Mouse (Mus musculus): ENCODE measurements around the gene Rbm47. TPM values are rescaled to one million over a fixed set of nuclear protein-coding genes. Genes with fewer than 3 reads are reported as not detected.

Gene Rbm47
- polyA plus RNA-seq (2015; fragmentation: Nextera tagmentation; extraction: Ambion mirVana): 3.3 and 3.5 TPM in 2 replicates

GRCm38 (mm10) chr5:66173018-66173417 is at the start of gene Rbm47:
TSS of gene Rbm47 (minus strand) at chr5:66173118.
- Histone ChIP-seq H3K4me2 (no peak within 1 kb of the TSS), H3K4me1 (0 out of 2 replicates have a peak, but pooled peaks cover 4% of the 10 kb centered on the region), H3K4me3 (no peak within 1 kb of the TSS), H3K27me3 (replicated peaks) (no peaks in the 10 kb centered on the region), H3K36me3 (replicated peaks) (no peaks in the 10 kb centered on the region), H3K9ac (no peak within 1 kb of the TSS), H3K9me3 (no peaks in the 10 kb centered on the region), H3K27ac (peak within 1 kb of the TSS; percentile 68)
- no peak for ATAC-seq (replicated peaks)
- 89% methylated on average over 2 of the region's 2 CpGs for WGBS

GRCm38 (mm10) chr5:66220620-66221019 is 47.7 kb upstream of the Rbm47 start:
- Histone ChIP-seq H3K36me3 (replicated peaks) (no peaks in the 10 kb centered on the region), H3K4me2 (no peak overlapping the region), H3K27ac (no peak overlapping the region), H3K27me3 (replicated peaks) (no peaks in the 10 kb centered on the region), H3K9me3 (no peaks in the 10 kb centered on the region), H3K9ac (no peak overlapping the region), H3K4me1 (peaks cover 7% of the 10 kb centered on the region; the same call in 1 of the 2 replicates), H3K4me3 (no peak overlapping the region)
- 85% methylated on average over 9 of the region's 9 CpGs for WGBS
- no peak for ATAC-seq (replicated peaks)

- Histone ChIP-seq H3K9me3 (no peaks in the 10 kb centered on the region), H3K4me1 (peaks cover 7% of the 10 kb centered on the region; the same call in 1 of the 2 replicates), H3K27ac (no peak overlapping the region), H3K27me3 (replicated peaks) (no peaks in the 10 kb centered on the region), H3K9ac (no peak overlapping the region), H3K4me3 (no peak overlapping the region), H3K4me2 (no peak overlapping the region), H3K36me3 (replicated peaks) (no peaks in the 10 kb centered on the region)
- 69% methylated on average over 6 of the region's 6 CpGs for WGBS
- ATAC-seq (replicated peaks): no peak
Measured at GRCm38 (mm10) chr5:66219692-66220091, 46.8 kb upstream of the Rbm47 start.

- Histone ChIP-seq H3K4me1 (peaks cover 7% of the 10 kb centered on the region; the same call in 1 of the 2 replicates), H3K36me3 (replicated peaks) (no peaks in the 10 kb centered on the region), H3K27me3 (replicated peaks) (no peaks in the 10 kb centered on the region), H3K9ac (no peak overlapping the region), H3K9me3 (no peaks in the 10 kb centered on the region), H3K4me2 (no peak overlapping the region), H3K4me3 (no peak overlapping the region), H3K27ac (no peak overlapping the region)
- ATAC-seq (replicated peaks): no peak
- WGBS: 77% methylated on average over 10 of the region's 10 CpGs
Measured at GRCm38 (mm10) chr5:66215569-66216277, 42.8 kb upstream of the Rbm47 start.

- Histone ChIP-seq H3K9me3 (no peaks in the 10 kb centered on the region), H3K4me1 (peaks cover 7% of the 10 kb centered on the region; the same call in 1 of the 2 replicates), H3K4me2 (no peak overlapping the region), H3K27me3 (replicated peaks) (no peaks in the 10 kb centered on the region), H3K9ac (no peak overlapping the region), H3K36me3 (replicated peaks) (no peaks in the 10 kb centered on the region), H3K27ac (no peak overlapping the region), H3K4me3 (no peak overlapping the region)
- WGBS: 54% methylated on average over 7 of the region's 7 CpGs
- no peak for ATAC-seq (replicated peaks)
Measured at GRCm38 (mm10) chr5:66214395-66214935, 41.5 kb upstream of the Rbm47 start.

- Histone ChIP-seq H3K4me2 (no peak overlapping the region), H3K27me3 (replicated peaks) (no peaks in the 10 kb centered on the region), H3K4me1 (no peaks in the 10 kb centered on the region), H3K27ac (no peak overlapping the region), H3K4me3 (no peak overlapping the region), H3K9ac (no peak overlapping the region), H3K36me3 (replicated peaks) (no peaks in the 10 kb centered on the region), H3K9me3 (no peaks in the 10 kb centered on the region)
- 85% methylated on average over 5 of the region's 5 CpGs for WGBS
- ATAC-seq (replicated peaks): no peak
Measured at GRCm38 (mm10) chr5:66209532-66210176, 36.7 kb upstream of the Rbm47 start.

- Histone ChIP-seq H3K27me3 (replicated peaks) (no peaks in the 10 kb centered on the region), H3K9me3 (no peaks in the 10 kb centered on the region), H3K27ac (no peak overlapping the region), H3K36me3 (replicated peaks) (no peaks in the 10 kb centered on the region), H3K4me1 (no peaks in the 10 kb centered on the region), H3K4me2 (no peak overlapping the region), H3K4me3 (no peak overlapping the region), H3K9ac (no peak overlapping the region)
- 86% methylated on average over 4 of the region's 4 CpGs for WGBS
- ATAC-seq (replicated peaks): no peak
Measured at GRCm38 (mm10) chr5:66204966-66205365, 32.0 kb upstream of the Rbm47 start.

GRCm38 (mm10) chr5:66203424-66203823 is 30.5 kb upstream of the Rbm47 start:
- Histone ChIP-seq H3K4me3 (no peak overlapping the region), H3K9ac (no peak overlapping the region), H3K27me3 (replicated peaks) (no peaks in the 10 kb centered on the region), H3K9me3 (no peaks in the 10 kb centered on the region), H3K27ac (no peak overlapping the region), H3K4me1 (no peaks in the 10 kb centered on the region), H3K4me2 (no peak overlapping the region), H3K36me3 (replicated peaks) (no peaks in the 10 kb centered on the region)
- ATAC-seq (replicated peaks): no peak
- whole genome bisulfite sequencing: 89% methylated on average over 1 of the region's 1 CpGs

GRCm38 (mm10) chr5:66200044-66200443 is 27.1 kb upstream of the Rbm47 start:
- H3K4me3 ChIP-seq: no peak overlapping the region
- 82% methylated on average over 10 of the region's 10 CpGs for WGBS
- no peaks in the 10 kb centered on the region for H3K36me3 ChIP-seq (replicated peaks)
- ATAC-seq (replicated peaks): no peak
- no peaks in the 10 kb centered on the region for H3K27me3 ChIP-seq (replicated peaks)
- H3K4me1 ChIP-seq: no peaks in the 10 kb centered on the region
- H3K27ac ChIP-seq: no peak overlapping the region
- no peaks in the 10 kb centered on the region for H3K9me3 ChIP-seq
- H3K4me2 ChIP-seq: no peak overlapping the region
- H3K9ac ChIP-seq: no peak overlapping the region

GRCm38 (mm10) chr5:66195323-66195722 is 22.4 kb upstream of the Rbm47 start:
- Histone ChIP-seq H3K4me1 (no peaks in the 10 kb centered on the region), H3K27ac (no peak overlapping the region), H3K4me2 (no peak overlapping the region), H3K9me3 (no peaks in the 10 kb centered on the region), H3K4me3 (no peak overlapping the region), H3K36me3 (replicated peaks) (no peaks in the 10 kb centered on the region), H3K27me3 (replicated peaks) (no peaks in the 10 kb centered on the region), H3K9ac (no peak overlapping the region)
- no peak for ATAC-seq (replicated peaks)
- 87% methylated on average over 10 of the region's 10 CpGs for WGBS

- Histone ChIP-seq H3K9me3 (no peaks in the 10 kb centered on the region), H3K4me3 (no peak overlapping the region), H3K4me2 (no peak overlapping the region), H3K9ac (no peak overlapping the region), H3K4me1 (no peaks in the 10 kb centered on the region), H3K27me3 (replicated peaks) (no peaks in the 10 kb centered on the region), H3K36me3 (replicated peaks) (no peaks in the 10 kb centered on the region), H3K27ac (no peak overlapping the region)
- 89% methylated on average over 11 of the region's 11 CpGs for WGBS
- ATAC-seq (replicated peaks): no peak
Measured at GRCm38 (mm10) chr5:66193218-66193846, 20.4 kb upstream of the Rbm47 start.

GRCm38 (mm10) chr5:66191185-66191503 is 18.2 kb upstream of the Rbm47 start:
- ATAC-seq (replicated peaks): no peak
- Histone ChIP-seq H3K27ac (no peak overlapping the region), H3K9me3 (no peaks in the 10 kb centered on the region), H3K27me3 (replicated peaks) (no peaks in the 10 kb centered on the region), H3K4me2 (no peak overlapping the region), H3K36me3 (replicated peaks) (no peaks in the 10 kb centered on the region), H3K9ac (no peak overlapping the region), H3K4me1 (no peaks in the 10 kb centered on the region), H3K4me3 (no peak overlapping the region)
- WGBS: 92% methylated on average over 7 of the region's 7 CpGs

Measured in midbrain, embryonic 15.5 days (tissue).